Mouse (Mus musculus) CH12.LX (cell line): Measurements from ENCODE around the gene Tcp11l1.

Experiments used
- CTCF ChIP-seq, 2 experiments: IDR thresholded peaks in 1 of 2; conservative IDR thresholded peaks in 1 of 2; 2 replicates each; pipeline ENCODE4 v1.5.1; 2011 to 2012; ENCODE audit warnings: low read depth in 2 of 2, low read length in 2 of 2, improper control_type of control experiment in 1 of 2, inconsistent platforms in 1 of 2, mild to moderate bottlenecking in 1 of 2, moderate library complexity in 1 of 2
- EP300 ChIP-seq: IDR thresholded peaks from 2 replicates; pipeline ENCODE4 v1.6.1; 2011; ENCODE audit warnings: low read length, improper control_type of control experiment
- MAFK ChIP-seq: IDR thresholded peaks from 2 replicates; pipeline ENCODE4 v1.6.1; 2011; ENCODE audit warnings: low read length, improper control_type of control experiment; ENCODE audit not compliant: insufficient replicate concordance
- MAX ChIP-seq: IDR thresholded peaks from 2 replicates; pipeline ENCODE4 v1.6.1; 2011; ENCODE audit warnings: low read length, improper control_type of control experiment
- MAZ ChIP-seq: IDR thresholded peaks from 2 replicates; pipeline ENCODE4 v1.6.1; 2012; ENCODE audit warnings: low read depth, mild to moderate bottlenecking, inconsistent platforms, low read length, improper control_type of control experiment, moderate library complexity
- MEF2A ChIP-seq: IDR thresholded peaks from 2 replicates; pipeline ENCODE4 v1.6.1; 2014; ENCODE audit warnings: low read depth, mild to moderate bottlenecking, inconsistent platforms, low read length, improper control_type of control experiment, borderline replicate concordance
- MYC ChIP-seq: IDR thresholded peaks from 2 replicates; pipeline ENCODE4 v1.6.1; 2011; ENCODE audit warnings: low read depth, mild to moderate bottlenecking, improper control_type of control experiment, low read length
- POLR2A ChIP-seq: IDR thresholded peaks from 2 replicates; pipeline ENCODE4 v1.6.1; 2011; ENCODE audit warnings: low read depth, mild to moderate bottlenecking, improper control_type of control experiment, low read length
- POLR2AphosphoS2 ChIP-seq: IDR thresholded peaks from 2 replicates; pipeline ENCODE4 v1.6.1; 2011; ENCODE audit warnings: low read depth, low read length, improper control_type of control experiment
- SIN3A ChIP-seq: IDR thresholded peaks from 2 replicates; pipeline ENCODE4 v1.6.1; 2012; ENCODE audit warnings: low read length, improper control_type of control experiment, inconsistent platforms

DNA sequence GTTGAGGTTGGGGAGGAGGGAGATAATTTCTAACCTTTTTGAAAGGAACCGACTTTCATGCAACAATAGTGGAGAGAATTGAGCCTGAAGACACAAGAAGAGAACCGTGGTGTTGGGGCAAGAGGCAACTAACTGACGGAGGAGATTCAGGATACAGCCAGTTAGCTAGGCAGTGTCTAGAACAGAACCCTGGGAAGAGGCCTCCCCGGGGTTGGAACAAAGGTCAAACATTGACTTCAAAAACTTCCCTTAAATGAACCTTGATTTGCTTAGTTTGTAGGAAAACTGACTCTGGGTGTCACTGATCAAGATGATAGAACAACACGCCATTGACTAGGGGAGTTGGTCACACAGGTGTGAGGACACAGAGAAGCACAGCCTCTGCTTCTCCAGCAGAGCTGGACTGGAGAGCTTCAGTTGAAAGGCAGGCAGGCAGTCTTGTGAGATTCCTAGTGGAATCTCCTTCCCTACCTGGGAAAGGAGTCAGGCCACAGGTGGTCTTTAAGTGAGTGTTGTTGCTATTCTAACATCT lies 36.7 kb upstream of the Tcp11l1 start:
- TF ChIP-seq POLR2A: no peak
- TF ChIP-seq EP300: no peak
- TF ChIP-seq POLR2AphosphoS2: no peak
- TF ChIP-seq MYC: no peak
- TF ChIP-seq MAX: no peak
- TF ChIP-seq CTCF (conservative IDR thresholded peaks at IDR 0.05 in 1 of 2, IDR thresholded peaks at IDR 0.05 in 1 of 2; ENCODE audit: low read depth in 2 of 2, low read length in 2 of 2): no peak
- TF ChIP-seq MEF2A: no peak
- TF ChIP-seq MAFK: no peak
- TF ChIP-seq MAZ: no peak
- no peak for TF ChIP-seq SIN3A
